Mouse (Mus musculus) hindbrain, embryonic 14.5 days (tissue): ENCODE measurements around the gene Sipa1. TPM values are rescaled to one million over a fixed set of nuclear protein-coding genes. Genes with fewer than 3 reads are reported as not detected.
A peak's percentile ranks its signal among the peaks of the same experiment; 100 is the strongest.
"Not testable (repeated sequence)": the region's sequence is repeated elsewhere in the genome, so short reads cannot be mapped to it uniquely, and the experiment has no call there.

Experiments
- ATAC-seq: fragments of 200-750 bp; cut with Nextera tagmentation; 2 replicates; pipeline ENCODE4 v1.8.0; 2017; ENCODE audit warnings: moderate number of reproducible peaks, mild to moderate bottlenecking, moderate TSS enrichment, moderate library complexity; ENCODE audit not compliant: low FRiP score
- DNase-seq: peaks from one replicate; pipeline ENCODE4 v3.0.0-alpha.2; 2015; ENCODE audit warnings: low spot score
- H3K27ac ChIP-seq: fragments of 300-500 bp; sonication (generic); 2 replicates; pipeline ENCODE4 v1.5.1; 2014; ENCODE audit warnings: mild to moderate bottlenecking, moderate library complexity
- H3K27me3 ChIP-seq: fragments of 300-500 bp; sonication (generic); 2 replicates; pipeline ENCODE4 v1.6.1; 2014; ENCODE audit warnings: mild to moderate bottlenecking, low read length, mixed read lengths; ENCODE audit not compliant: control insufficient read depth, insufficient read depth
- H3K36me3 ChIP-seq: fragments of 300-500 bp; sonication (generic); replicated peaks from 2 replicates; pipeline ENCODE4 v1.6.1; 2014; ENCODE audit not compliant: control insufficient read depth, insufficient read depth
- H3K4me1 ChIP-seq: fragments of 300-500 bp; sonication (generic); replicated peaks from 2 replicates; pipeline ENCODE4 v1.6.1; 2014; ENCODE audit warnings: antibody characterized with exemption, low read length, mixed read lengths; ENCODE audit not compliant: control insufficient read depth, insufficient read depth
- H3K4me2 ChIP-seq: fragments of 300-500 bp; sonication (generic); replicated peaks from 2 replicates; pipeline ENCODE4 v1.6.1; 2014; ENCODE audit warnings: mild to moderate bottlenecking, moderate library complexity
- H3K4me3 ChIP-seq: fragments of 300-500 bp; sonication (generic); replicated peaks from 2 replicates; pipeline ENCODE4 v1.5.1; 2014; ENCODE audit warnings: mild to moderate bottlenecking, low read length
- H3K9ac ChIP-seq: fragments of 300-500 bp; sonication (generic); 2 replicates; pipeline ENCODE4 v1.6.1; 2014
- H3K9me3 ChIP-seq: fragments of 300-500 bp; sonication (generic); 2 replicates; pipeline ENCODE4 v1.6.1; 2016; ENCODE audit warnings: low read length; ENCODE audit not compliant: control insufficient read depth
- WGBS: fragments of 180-500 bp; shearing (Covaris S2); extraction: QIAGEN DNeasy Blood & Tissue Kit; methylation state at CpG from one replicate; pipeline ENCODE4 v1.1.7; 2014; 5-methylcytosine and 5-hydroxymethylcytosine counted together
- polyA plus RNA-seq: library from polyadenylated mRNA; unstranded; fragments of >200 nt; fragmentation: Nextera tagmentation; extraction: Ambion mirVana; gene quantifications from 2 replicates; pipeline ENCODE4 v1.2.1, GENCODE M21; 2014

Sipa1 gene
- polyA plus RNA-seq, 1 experiment from 2014 or later, result 16.2 TPM

GRCm38 (mm10) chr19:5688200-5689087, 24.9 kb upstream of the Sipa1 start, which contains the start of the genes Map3k11 and Pcnx3:
Gene Map3k11, plus strand, starts transcription at chr19:5688742.
Gene Pcnx3, minus strand, starts transcription at chr19:5688908.
- H3K27me3 ChIP-seq, result no peaks in the 10 kb centered on the region
- WGBS, result under 1% methylated on average over 69 of the region's 69 CpGs
- H3K27ac ChIP-seq, result peak within 1 kb of the TSS; percentile 78
- H3K9ac ChIP-seq, result peak within 1 kb of the TSS; percentile 93
- peak within 1 kb of the TSS; percentile 97 for H3K4me3 ChIP-seq
- H3K36me3 ChIP-seq, result peaks cover 42% of the 10 kb centered on the region
- peak; percentile 94 for ATAC-seq
- peak; percentile 98 for DNase-seq
- H3K4me1 ChIP-seq, result peaks cover 32% of the 10 kb centered on the region
- no peaks in the 10 kb centered on the region for H3K9me3 ChIP-seq
- H3K4me2 ChIP-seq, result peak within 1 kb of the TSS; percentile 99

- Histone ChIP-seq H3K27me3 (no peaks in the 10 kb centered on the region), H3K4me1 (peaks cover 32% of the 10 kb centered on the region), H3K4me3 (peak overlapping the region; percentile 97), H3K4me2 (peak overlapping the region; percentile 99), H3K9ac (peak overlapping the region; percentile 93), H3K36me3 (peaks cover 43% of the 10 kb centered on the region), H3K9me3 (no peaks in the 10 kb centered on the region), H3K27ac (peak overlapping the region; percentile 78)
- no peak for DNase-seq
- WGBS, result 23% methylated on average over 9 of the region's 9 CpGs
- no peak for ATAC-seq
Measured at GRCm38 (mm10) chr19:5687738-5688137, 24.2 kb upstream of the Sipa1 start.

- DNase-seq, H3K4me3 ChIP-seq, H3K9ac ChIP-seq, H3K27ac ChIP-seq, ATAC-seq, H3K27me3 ChIP-seq, H3K9me3 ChIP-seq: not testable (repeated sequence)
- H3K36me3 ChIP-seq, result peaks cover 51% of the 10 kb centered on the region
- H3K4me2 ChIP-seq, result peak overlapping the region; percentile 99; the same call in 1 of the 2 replicates
- H3K4me1 ChIP-seq, result peaks cover 32% of the 10 kb centered on the region
- WGBS, result 95% methylated on average over 12 of the region's 12 CpGs
Measured at GRCm38 (mm10) chr19:5686954-5687353, 23.4 kb upstream of the Sipa1 start.

GRCm38 (mm10) chr19:5686437-5686836, 22.9 kb upstream of the Sipa1 start:
- Histone ChIP-seq H3K4me2 (no peak overlapping the region), H3K27ac (no peak overlapping the region), H3K27me3 (no peaks in the 10 kb centered on the region), H3K9ac (no peak overlapping the region), H3K9me3 (no peaks in the 10 kb centered on the region), H3K4me3 (no peak overlapping the region), H3K36me3 (peaks cover 53% of the 10 kb centered on the region), H3K4me1 (peaks cover 27% of the 10 kb centered on the region)
- ATAC-seq (no peak), DNase-seq (no peak)
- WGBS, result 96% methylated on average over 13 of the region's 13 CpGs

GRCm38 (mm10) chr19:5685861-5686260, 22.4 kb upstream of the Sipa1 start:
- Histone ChIP-seq H3K27me3 (no peaks in the 10 kb centered on the region), H3K4me2 (no peak overlapping the region), H3K4me3 (no peak overlapping the region), H3K9me3 (no peaks in the 10 kb centered on the region), H3K4me1 (peaks cover 21% of the 10 kb centered on the region), H3K9ac (no peak overlapping the region), H3K36me3 (peaks cover 58% of the 10 kb centered on the region), H3K27ac (no peak overlapping the region)
- WGBS, result 94% methylated on average over 11 of the region's 11 CpGs
- ATAC-seq (no peak), DNase-seq (no peak)

GRCm38 (mm10) chr19:5685431-5685830, 21.9 kb upstream of the Sipa1 start:
- ATAC-seq, result no peak
- peaks cover 62% of the 10 kb centered on the region for H3K36me3 ChIP-seq
- 94% methylated on average over 19 of the region's 19 CpGs for WGBS

GRCm38 (mm10) chr19:5684985-5685384, 21.5 kb upstream of the Sipa1 start:
- no peak for ATAC-seq
- Histone ChIP-seq H3K9me3 (no peaks in the 10 kb centered on the region), H3K27me3 (no peaks in the 10 kb centered on the region), H3K4me1 (peaks cover 12% of the 10 kb centered on the region), H3K27ac (no peak overlapping the region), H3K4me2 (no peak overlapping the region), H3K4me3 (no peak overlapping the region), H3K9ac (no peak overlapping the region), H3K36me3 (peaks cover 66% of the 10 kb centered on the region)
- 91% methylated on average over 13 of the region's 13 CpGs for WGBS
- no peak for DNase-seq

More at GRCm38 (mm10) chr19:5685431-5685830, 21.9 kb upstream of the Sipa1 start:
- Histone ChIP-seq H3K9me3 (no peaks in the 10 kb centered on the region), H3K27ac (no peak overlapping the region), H3K4me3 (no peak overlapping the region), H3K4me2 (no peak overlapping the region), H3K4me1 (peaks cover 17% of the 10 kb centered on the region), H3K27me3 (no peaks in the 10 kb centered on the region), H3K9ac (no peak overlapping the region)
- no peak for DNase-seq

- Histone ChIP-seq H3K9ac (no peak overlapping the region), H3K36me3 (peaks cover 74% of the 10 kb centered on the region), H3K4me2 (no peak overlapping the region), H3K27ac (no peak overlapping the region), H3K4me1 (peaks cover 10% of the 10 kb centered on the region), H3K27me3 (no peaks in the 10 kb centered on the region), H3K9me3 (no peaks in the 10 kb centered on the region), H3K4me3 (no peak overlapping the region)
- ATAC-seq (no peak), DNase-seq (no peak)
- WGBS, result 91% methylated on average over 12 of the region's 12 CpGs
Measured at GRCm38 (mm10) chr19:5684236-5684635, 20.7 kb upstream of the Sipa1 start.

GRCm38 (mm10) chr19:5680432-5680831, 16.9 kb upstream of the Sipa1 start:
- H3K27ac ChIP-seq, result no peak overlapping the region
- WGBS, result 88% methylated on average over 4 of the region's 4 CpGs
- no peak overlapping the region for H3K4me2 ChIP-seq
- H3K9me3 ChIP-seq, result no peaks in the 10 kb centered on the region
- H3K27me3 ChIP-seq, result no peaks in the 10 kb centered on the region
- H3K9ac ChIP-seq, result no peak overlapping the region
- no peak for ATAC-seq
- H3K4me3 ChIP-seq, result no peak overlapping the region
- H3K36me3 ChIP-seq, result peaks cover 94% of the 10 kb centered on the region
- no peaks in the 10 kb centered on the region for H3K4me1 ChIP-seq
- DNase-seq, result no peak
